Mouse (Mus musculus) heart, embryonic 16.5 days (tissue): ENCODE results near the gene Thap3. TPM values are rescaled to one million over a fixed set of nuclear protein-coding genes. Genes with fewer than 3 reads are reported as not detected.
A peak's percentile ranks its signal among the peaks of the same experiment; 100 is the strongest.

Source experiments
- ATAC-seq: fragments of 200-750 bp; cut with Nextera tagmentation; replicated peaks from 2 replicates; pipeline ENCODE4 v1.8.0; 2017; ENCODE audit warnings: moderate number of reproducible peaks; ENCODE audit not compliant: insufficient read depth, low FRiP score; ENCODE audit errors: extremely low read depth
- H3K27ac ChIP-seq: fragments of 300-500 bp; sonication (generic); 2 replicates; pipeline ENCODE4 v1.5.1; 2014; ENCODE audit warnings: mild to moderate bottlenecking, low read length, control low read depth, moderate library complexity
- H3K27me3 ChIP-seq: fragments of 300-500 bp; sonication (generic); 2 replicates; pipeline ENCODE4 v1.6.1; 2014; ENCODE audit warnings: low read length, mixed read lengths; ENCODE audit not compliant: control insufficient read depth, insufficient read depth
- H3K36me3 ChIP-seq: fragments of 300-500 bp; sonication (generic); 2 replicates; pipeline ENCODE4 v1.6.1; 2014; ENCODE audit not compliant: control insufficient read depth, insufficient read depth
- H3K4me1 ChIP-seq: fragments of 300-500 bp; sonication (generic); 2 replicates; pipeline ENCODE4 v1.6.1; 2014; ENCODE audit warnings: low read length, mixed read lengths; ENCODE audit not compliant: control insufficient read depth, insufficient read depth
- H3K4me2 ChIP-seq: fragments of 300-500 bp; sonication (generic); 2 replicates; pipeline ENCODE4 v1.6.1; 2014; ENCODE audit warnings: low read depth, mild to moderate bottlenecking, control low read depth, low read length
- H3K4me3 ChIP-seq: fragments of 300-500 bp; sonication (generic); 2 replicates; pipeline ENCODE4 v1.5.1; 2014; ENCODE audit warnings: mild to moderate bottlenecking, control low read depth, low read length
- H3K9ac ChIP-seq: fragments of 300-500 bp; sonication (generic); 2 replicates; pipeline ENCODE4 v1.6.1; 2014; ENCODE audit warnings: low read length, control low read depth
- H3K9me3 ChIP-seq: fragments of 300-500 bp; sonication (generic); replicated peaks from 2 replicates; pipeline ENCODE4 v1.6.1; 2016; ENCODE audit warnings: low read length; ENCODE audit not compliant: control insufficient read depth
- WGBS: fragments of 180-500 bp; shearing (Covaris S2); extraction: QIAGEN DNeasy Blood & Tissue Kit; methylation state at CpG from one replicate; pipeline ENCODE4 v1.1.7; 2014; 5-methylcytosine and 5-hydroxymethylcytosine counted together
- polyA plus RNA-seq: library from polyadenylated mRNA; unstranded; fragments of >200 nt; fragmentation: Nextera tagmentation; extraction: Ambion mirVana; gene quantifications from 2 replicates; pipeline ENCODE4 v1.2.1, GENCODE M21; 2015

The Thap3 gene
- polyA plus RNA-seq, 1 experiment from 2014 or later = 31.2 TPM

- 2% methylated on average over 41 of the region's 41 CpGs for WGBS
These were observed 38.1 kb upstream of the Thap3 start for GRCm38 (mm10) chr4:152026751-152027508.

GRCm38 (mm10) chr4:152024525-152024924 lies 35.7 kb upstream of the Thap3 start:
- peaks cover 27% of the 10 kb centered on the region for H3K4me1 ChIP-seq
- H3K27me3 ChIP-seq = no peaks in the 10 kb centered on the region
- ATAC-seq = no peak
- no peak overlapping the region for H3K9ac ChIP-seq
- no peak overlapping the region for H3K4me2 ChIP-seq
- no peaks in the 10 kb centered on the region for H3K9me3 ChIP-seq
- no peak overlapping the region for H3K27ac ChIP-seq
- H3K4me3 ChIP-seq = no peak overlapping the region
- WGBS = 86% methylated on average over 11 of the region's 11 CpGs
- peaks cover 28% of the 10 kb centered on the region for H3K36me3 ChIP-seq

More at GRCm38 (mm10) chr4:152026751-152027508, 38.1 kb upstream of the Thap3 start:
- H3K27me3 ChIP-seq = 0 out of 2 replicates have a peak, but pooled peaks cover 4% of the 10 kb centered on the region
- ATAC-seq = peak; percentile 68
- peak overlapping the region; percentile 78 for H3K9ac ChIP-seq
- H3K36me3 ChIP-seq = peaks cover 12% of the 10 kb centered on the region
- peaks cover 27% of the 10 kb centered on the region for H3K4me1 ChIP-seq
- H3K4me2 ChIP-seq = peak overlapping the region; percentile 99
- H3K27ac ChIP-seq = peak overlapping the region; percentile 66
- H3K9me3 ChIP-seq = no peaks in the 10 kb centered on the region
- H3K4me3 ChIP-seq = peak overlapping the region; percentile 78

- Histone ChIP-seq H3K9ac (no peak overlapping the region), H3K36me3 (peaks cover 36% of the 10 kb centered on the region)
- 74% methylated on average over 8 of the region's 8 CpGs for WGBS
These were observed 33.7 kb upstream of the Thap3 start for GRCm38 (mm10) chr4:152022506-152022905.

GRCm38 (mm10) chr4:152021568-152022097 lies 32.8 kb upstream of the Thap3 start:
- Histone ChIP-seq H3K9me3 (no peaks in the 10 kb centered on the region), H3K9ac (no peak overlapping the region), H3K36me3 (peaks cover 39% of the 10 kb centered on the region), H3K27me3 (no peaks in the 10 kb centered on the region), H3K4me3 (no peak overlapping the region), H3K4me2 (no peak overlapping the region), H3K4me1 (peaks cover 13% of the 10 kb centered on the region), H3K27ac (no peak overlapping the region)
- ATAC-seq = no peak
- 78% methylated on average over 12 of the region's 12 CpGs for WGBS

More at GRCm38 (mm10) chr4:152022506-152022905, 33.7 kb upstream of the Thap3 start:
- Histone ChIP-seq H3K27ac (no peak overlapping the region), H3K4me3 (no peak overlapping the region), H3K4me1 (peaks cover 16% of the 10 kb centered on the region), H3K9me3 (no peaks in the 10 kb centered on the region), H3K4me2 (no peak overlapping the region), H3K27me3 (no peaks in the 10 kb centered on the region)
- ATAC-seq = no peak

- no peak overlapping the region for H3K27ac ChIP-seq
- WGBS = 89% methylated on average over 21 of the region's 21 CpGs
- no peaks in the 10 kb centered on the region for H3K4me1 ChIP-seq
- no peak overlapping the region for H3K4me3 ChIP-seq
- no peak for ATAC-seq
- no peak overlapping the region for H3K4me2 ChIP-seq
- peaks cover 47% of the 10 kb centered on the region for H3K36me3 ChIP-seq
- H3K27me3 ChIP-seq = no peaks in the 10 kb centered on the region
- H3K9ac ChIP-seq = no peak overlapping the region
- H3K9me3 ChIP-seq = no peaks in the 10 kb centered on the region
These were observed 31.2 kb upstream of the Thap3 start for GRCm38 (mm10) chr4:152020024-152020423.

DNA sequence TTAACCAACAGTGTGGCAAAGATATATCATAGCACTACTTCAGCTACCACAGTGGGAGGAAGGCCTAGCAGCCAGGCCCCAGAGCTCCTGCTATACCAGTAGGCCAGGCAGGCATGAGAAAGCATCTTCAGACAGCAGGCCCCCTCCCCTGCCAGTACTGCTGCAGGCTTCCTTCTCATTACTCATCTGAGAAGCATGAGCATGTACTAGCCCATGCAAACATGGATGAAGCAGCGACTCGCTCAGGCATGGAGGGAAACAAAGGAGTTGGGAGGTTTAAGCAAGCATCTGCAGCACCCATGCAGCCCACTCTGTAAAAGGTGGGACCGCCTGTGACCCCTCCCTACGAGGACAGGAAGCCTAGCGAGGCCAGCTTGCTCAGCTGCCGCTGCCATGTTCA lies 30.3 kb upstream of the Thap3 start:
- Histone ChIP-seq H3K9me3 (no peaks in the 10 kb centered on the region), H3K27ac (no peak overlapping the region), H3K27me3 (no peaks in the 10 kb centered on the region), H3K9ac (no peak overlapping the region), H3K4me1 (peaks cover 2% of the 10 kb centered on the region), H3K36me3 (peaks cover 49% of the 10 kb centered on the region), H3K4me2 (no peak overlapping the region), H3K4me3 (no peak overlapping the region)
- no peak for ATAC-seq
- 80% methylated on average over 6 of the region's 6 CpGs for WGBS

DNA sequence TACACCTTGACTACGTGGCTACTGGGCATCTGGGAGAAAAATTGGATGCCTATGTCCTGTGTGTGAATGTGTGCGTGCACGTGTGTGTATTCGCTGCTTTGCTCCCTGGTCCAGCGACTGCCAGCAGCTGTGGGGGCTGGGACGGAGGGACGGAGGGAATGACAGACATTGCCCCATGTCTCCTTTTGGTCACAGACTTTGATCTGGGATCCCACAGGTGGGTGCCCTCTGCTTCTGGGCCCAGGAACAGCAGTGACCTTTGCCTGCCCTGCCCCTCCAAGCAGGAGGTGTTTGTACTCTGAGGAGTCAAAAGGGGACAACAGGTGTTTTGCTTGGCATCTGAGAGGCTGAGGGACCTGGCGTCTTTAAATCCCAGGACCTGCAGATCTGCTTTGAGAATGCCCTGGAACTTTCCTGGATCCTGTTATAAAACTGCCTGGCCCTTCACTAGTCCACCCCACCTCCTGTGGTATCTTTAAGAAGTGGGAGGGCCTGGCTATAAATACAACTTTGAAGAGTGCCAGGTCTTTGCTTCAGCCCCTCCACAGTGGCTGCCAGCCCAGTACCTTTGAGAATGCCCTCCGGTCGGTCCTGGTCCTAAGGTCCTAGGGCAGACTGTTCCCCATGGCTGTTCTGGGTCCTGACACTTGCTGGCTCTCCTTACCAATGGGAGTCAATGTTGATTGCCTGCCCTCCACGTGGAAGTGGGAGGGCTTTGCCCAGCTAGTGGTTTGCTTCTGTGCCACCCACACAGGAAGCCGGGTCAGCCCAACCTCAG lies 24.4 kb upstream of the Thap3 start:
- Histone ChIP-seq H3K9me3 (no peaks in the 10 kb centered on the region), H3K9ac (peak overlapping the region; percentile 51), H3K4me2 (peak overlapping the region; percentile 52), H3K4me1 (peaks cover 34% of the 10 kb centered on the region), H3K36me3 (peaks cover 13% of the 10 kb centered on the region), H3K4me3 (peak overlapping the region; percentile 24), H3K27ac (peak overlapping the region; percentile 83), H3K27me3 (no peaks in the 10 kb centered on the region)
- WGBS = 55% methylated on average over 12 of the region's 12 CpGs
- no peak; the same call in 1 of the 2 replicates for ATAC-seq

- no peaks in the 10 kb centered on the region for H3K9me3 ChIP-seq
- 74% methylated on average over 16 of the region's 16 CpGs for WGBS
- no peak for ATAC-seq
- peak overlapping the region; percentile 80 for H3K4me3 ChIP-seq
- peaks cover 42% of the 10 kb centered on the region for H3K4me1 ChIP-seq
- peak overlapping the region; percentile 96 for H3K4me2 ChIP-seq
- H3K27me3 ChIP-seq = no peaks in the 10 kb centered on the region
- H3K36me3 ChIP-seq = peaks cover 10% of the 10 kb centered on the region
- peak overlapping the region; percentile 37 for H3K9ac ChIP-seq
- H3K27ac ChIP-seq = peak overlapping the region; percentile 93; the same call in 1 of the 2 replicates
These were observed 23.3 kb upstream of the Thap3 start for GRCm38 (mm10) chr4:152012109-152012508.
